Mouse (Mus musculus) stomach, postnatal 0 days (tissue): ENCODE measurements at regions not wholly inside any gene's neighbourhood (a gene's known extent, or its start where the extent isn't known, plus 50 kb on each side); places are given as distances from the start of the nearest gene placed in this dataset.

Source experiments
- CTCF ChIP-seq: IDR thresholded peaks from 2 replicates; pipeline ENCODE4 v1.5.1; 2016; ENCODE audit warnings: antibody characterized with exemption, low read depth, mild to moderate bottlenecking, moderate library complexity
- EP300 ChIP-seq: optimal IDR thresholded peaks from 2 replicates; pipeline ENCODE3; 2016; ENCODE audit warnings: antibody characterized with exemption

GRCm38 (mm10) chr5:74879098-74880047 is 165.2 kb downstream of the Chic2 start:
- TF ChIP-seq CTCF, result no peak
- TF ChIP-seq EP300, result no peak
